In the genomic region with DNA sequence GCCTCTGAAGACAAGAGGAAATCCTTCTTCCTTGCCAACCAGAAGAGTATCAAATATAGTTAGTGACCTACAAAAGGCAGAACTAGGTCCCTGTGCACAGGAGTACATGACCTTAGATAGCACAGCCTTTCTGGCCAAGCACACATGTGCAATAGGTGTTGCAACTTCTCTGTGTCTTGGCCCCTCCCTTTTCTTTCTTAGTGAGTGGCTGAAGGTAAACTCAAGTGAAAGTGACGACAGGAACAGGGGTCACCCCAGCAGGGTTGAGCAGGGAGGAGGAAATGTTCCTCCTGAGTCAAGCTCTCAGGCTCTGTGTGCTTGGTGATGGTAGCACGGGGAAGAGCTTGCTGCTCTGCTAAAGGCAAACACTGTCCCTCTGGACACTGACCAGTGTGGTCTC, we compare ENCODE assay signal across 17 mouse cellular contexts. TPM values are rescaled to one million over a fixed set of nuclear protein-coding genes. Genes with fewer than 3 reads are reported as not detected.
DNase-seq lines count a peak whose midpoint lies in the region; ATAC-seq and TF ChIP-seq lines count a peak whose summit lies in the region.
"Had no signal": no experiment of that assay in that cellular context is flagged by ENCODE, and none has a peak within 500 bp of the region (broad histone marks: within the 10 kb centered on the region; RNA-seq: fewer than 3 reads in every experiment).

No protein-coding gene starts in this region.

- no peaks in the 10 kb centered on the region; the same call in 1 of the 2 replicates for H3K4me1 ChIP-seq in stomach, embryonic 15.5 days
- no peaks in the 10 kb centered on the region for H3K4me1 ChIP-seq in thymus, adult 2 months (replicated peaks; ENCODE audit: control insufficient read depth, insufficient read depth, low read length)
- H3K4me1 ChIP-seq: limb, embryonic 12.5 days had no signal

- no peak for TF ChIP-seq POLR2A in thymus, adult 2 months (IDR thresholded peaks at IDR 0.05; ENCODE audit: control insufficient read depth, extremely low read depth, insufficient read depth, low read length, poor library complexity)

- no peak overlapping the region for H3K4me3 ChIP-seq in stomach, embryonic 15.5 days (replicated peaks)
- no peak overlapping the region for H3K4me3 ChIP-seq in thymus, adult 2 months (ENCODE audit: control insufficient read depth, insufficient read depth, low read length)
- H3K4me3 ChIP-seq: forebrain, embryonic 13.5 days; limb, embryonic 12.5 days; neural tube, embryonic 13.5 days had no signal

- no peak overlapping the region for H3K27ac ChIP-seq in stomach, embryonic 15.5 days
- no peak overlapping the region for H3K27ac ChIP-seq in thymus, adult 2 months (ENCODE audit: control insufficient read depth, insufficient read depth, low read length)
- H3K27ac ChIP-seq: forebrain, embryonic 13.5 days; limb, embryonic 12.5 days; neural tube, embryonic 13.5 days had no signal

- peak; percentile 51 for DNase-seq in adrenal gland, postnatal 14 days
- DNase-seq in adrenal gland, adult 18-20 months (ENCODE audit: low spot score in 2 of 2), result no peak
- peak; percentile 77 for DNase-seq in lung, postnatal 25 days (ENCODE audit: low spot score)
- no peak for DNase-seq in cerebellum, postnatal 14 days
- no peak for DNase-seq in ovary, postnatal 14 days (ENCODE audit: low spot score)
- DNase-seq in thymus, adult 2 months, result no peak
- DNase-seq: adrenal gland, adult 8-10 months; kidney, postnatal 10 days; layer of hippocampus, adult 9-11 months; retina, postnatal 1 day; thymus, postnatal 25 days had no signal

- peak; percentile 49 to 84 for ATAC-seq in hematopoietic stem cell, adult 5-6 weeks (replicated peaks in 1 of 2; ENCODE audit: insufficient read depth in 1 of 2, low FRiP score in 2 of 2, low TSS enrichment in 1 of 2, low read depth in 1 of 2, poor library complexity in 2 of 2, severe bottlenecking in 2 of 2)
- ATAC-seq in stomach, embryonic 15.5 days (ENCODE audit: insufficient read depth, low FRiP score, low read depth), result peak; percentile 67
- ATAC-seq: forebrain, embryonic 13.5 days; inflammation-experienced regulatory T-cells, adult 6 months had no signal

- no peaks in the 10 kb centered on the region for H3K27me3 ChIP-seq in stomach, embryonic 15.5 days (replicated peaks)
- H3K27me3 ChIP-seq in thymus, adult 2 months (ENCODE audit: control insufficient read depth, insufficient read depth, low read length), result no peaks in the 10 kb centered on the region
- H3K27me3 ChIP-seq: forebrain, embryonic 13.5 days; limb, embryonic 12.5 days; neural tube, embryonic 13.5 days had no signal

- H3K36me3 ChIP-seq in stomach, embryonic 15.5 days, result no peaks in the 10 kb centered on the region
- H3K36me3 ChIP-seq in thymus, adult 2 months (ENCODE audit: control insufficient read depth, insufficient read depth, low read length), result no peaks in the 10 kb centered on the region
- H3K36me3 ChIP-seq: limb, embryonic 12.5 days; neural tube, embryonic 13.5 days had no signal

- no peak for TF ChIP-seq CTCF in thymus, adult 2 months (IDR thresholded peaks at IDR 0.05; ENCODE audit: borderline replicate concordance, control insufficient read depth, extremely low read depth, insufficient read depth, low read length, poor library complexity)

- no peaks in the 10 kb centered on the region for H3K9me3 ChIP-seq in stomach, embryonic 15.5 days
- H3K9me3 ChIP-seq: forebrain, embryonic 13.5 days; limb, embryonic 12.5 days; neural tube, embryonic 13.5 days had no signal

- no peak overlapping the region for H3K4me2 ChIP-seq in stomach, embryonic 15.5 days
- H3K4me2 ChIP-seq: forebrain, embryonic 13.5 days; limb, embryonic 12.5 days; neural tube, embryonic 13.5 days had no signal

- WGBS in stomach, embryonic 15.5 days, result 37% methylated on average over 2 of the region's 2 CpGs
- WGBS in thymus, adult 2 months, result 57% methylated on average over 2 of the region's 2 CpGs

- H3K9ac ChIP-seq in stomach, embryonic 15.5 days, result no peak overlapping the region
- H3K9ac ChIP-seq: forebrain, embryonic 13.5 days; limb, embryonic 12.5 days; neural tube, embryonic 13.5 days had no signal

RNA-seq across cellular contexts. Expression of gene Setd2, which starts 6.7 kb away (rescaled TPM):
- 80.3 and 88.2 TPM in 2 replicates for total RNA-seq in adrenal gland, postnatal 14 days (2021)
- total RNA-seq in adrenal gland, adult 18-20 months (2021), result 10 to 100 TPM; 52.4 to 65.0 TPM
- total RNA-seq in hematopoietic stem cell, adult 5-6 weeks (2017), result 197 and 205 TPM in 2 replicates
- 31.1 and 31.9 TPM in 2 replicates for polyA plus RNA-seq in stomach, embryonic 15.5 days (2015; fragmentation: Nextera tagmentation; extraction: Ambion mirVana)
- 78.1 and 85.6 TPM in 2 replicates for polyA plus RNA-seq in thymus, adult 2 months (2012; rRNA removed)

RNA-seq across cellular contexts. Expression of gene Kif9, which starts 49.0 kb away (rescaled TPM):
- 1.1 and 1.3 TPM in 2 replicates for total RNA-seq in adrenal gland, postnatal 14 days (2021)
- total RNA-seq in adrenal gland, adult 18-20 months (2021), result 1 to 10 TPM; 1.4 to 1.8 TPM
- total RNA-seq in hematopoietic stem cell, adult 5-6 weeks (2017), result 2.0 and 2.1 TPM in 2 replicates
- polyA plus RNA-seq in stomach, embryonic 15.5 days (2015; fragmentation: Nextera tagmentation; extraction: Ambion mirVana), result 0.95 and 1.1 TPM in 2 replicates
- 0.90 and 1.6 TPM in 2 replicates for polyA plus RNA-seq in thymus, adult 2 months (2012; rRNA removed)

RNA-seq across cellular contexts. Expression of gene Klhl18, which starts 49.2 kb away (rescaled TPM):
- 12.7 and 12.9 TPM in 2 replicates for total RNA-seq in adrenal gland, postnatal 14 days (2021)
- total RNA-seq in adrenal gland, adult 18-20 months (2021), result 10 to 100 TPM; 12.8 to 15.3 TPM
- 12.6 and 15.4 TPM in 2 replicates for total RNA-seq in hematopoietic stem cell, adult 5-6 weeks (2017)
- 7.4 and 7.7 TPM in 2 replicates for polyA plus RNA-seq in stomach, embryonic 15.5 days (2015; fragmentation: Nextera tagmentation; extraction: Ambion mirVana)
- polyA plus RNA-seq in thymus, adult 2 months (2012; rRNA removed), result 19.0 and 21.2 TPM in 2 replicates

Comparison
In these comparisons a context has a peak if more than half of its experiments do, and no peak if none do; other contexts are left out.
1. DNase-seq: peak in adrenal gland, postnatal 14 days (single experiment) and lung, postnatal 25 days (single experiment); none in adrenal gland, adult 18-20 months (0 of 2), cerebellum, postnatal 14 days (0 of 2), ovary, postnatal 14 days (single experiment) and thymus, adult 2 months (single experiment).